16 mouse cellular contexts compared by ENCODE assay signal in the genomic region with DNA sequence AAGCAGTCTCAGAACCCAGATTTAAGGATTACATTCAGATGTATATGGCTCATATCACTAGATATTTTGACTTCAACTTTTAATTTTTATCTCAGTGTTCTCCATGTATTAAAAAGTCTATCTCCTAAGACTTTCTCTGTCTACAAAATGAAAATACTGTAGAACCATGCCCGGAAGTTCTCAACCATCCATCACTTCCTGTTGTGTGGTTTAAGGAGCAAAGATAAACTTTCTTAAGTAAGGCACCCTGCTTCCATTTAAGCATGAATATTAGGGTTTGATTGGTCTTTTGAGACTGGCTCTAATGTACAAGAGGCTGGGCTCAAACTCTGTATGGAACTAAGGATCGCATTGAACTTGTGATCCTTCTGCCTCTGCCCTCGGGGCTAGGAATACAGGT.
"Had no signal": no experiment of that assay in that cellular context is flagged by ENCODE, and none has a peak within 500 bp of the region (broad histone marks: within the 10 kb centered on the region; RNA-seq: fewer than 3 reads in every experiment).

No protein-coding gene starts in this region.

- H3K9me3 ChIP-seq: liver, embryonic 15.5 days; lung, embryonic 15.5 days; midbrain, embryonic 13.5 days; midbrain, embryonic 15.5 days; neural tube, embryonic 12.5 days had no signal

- DNase-seq: liver, postnatal 0 days; lung, adult 2 months; lung, postnatal 14 days; lung, postnatal 36 days; right cerebral cortex, postnatal 14 days; thymus, adult 18-20 months; thymus, postnatal 14 days; thymus, postnatal 4 days had no signal

- H3K27me3 ChIP-seq: liver, embryonic 15.5 days; lung, embryonic 15.5 days; midbrain, embryonic 13.5 days; midbrain, embryonic 15.5 days; neural tube, embryonic 12.5 days had no signal

- H3K27ac ChIP-seq: liver, embryonic 15.5 days; lung, embryonic 15.5 days; macrophage; midbrain, embryonic 13.5 days; midbrain, embryonic 15.5 days; neural tube, embryonic 12.5 days had no signal

- H3K4me3 ChIP-seq: liver, embryonic 15.5 days; lung, embryonic 15.5 days; midbrain, embryonic 13.5 days; midbrain, embryonic 15.5 days; neural tube, embryonic 12.5 days had no signal

- ATAC-seq: liver, postnatal 0 days; lung, postnatal 0 days; midbrain, embryonic 13.5 days; midbrain, embryonic 15.5 days had no signal

- H3K4me1 ChIP-seq: lung, embryonic 15.5 days; midbrain, embryonic 13.5 days; midbrain, embryonic 15.5 days; neural tube, embryonic 12.5 days had no signal

- H3K4me2 ChIP-seq: liver, embryonic 15.5 days; lung, embryonic 15.5 days; midbrain, embryonic 11.5 days; midbrain, embryonic 13.5 days; midbrain, embryonic 15.5 days; neural tube, embryonic 12.5 days had no signal

- H3K9ac ChIP-seq: liver, embryonic 15.5 days; liver, postnatal 0 days; lung, embryonic 15.5 days; midbrain, embryonic 13.5 days; midbrain, embryonic 15.5 days; neural tube, embryonic 12.5 days had no signal

- H3K36me3 ChIP-seq: liver, embryonic 15.5 days; lung, embryonic 15.5 days; midbrain, embryonic 13.5 days; midbrain, embryonic 15.5 days; neural tube, embryonic 12.5 days had no signal
